Mouse (Mus musculus): ENCODE data around the gene Iars2.
"Not testable (repeated sequence)": the region's sequence is repeated elsewhere in the genome, so short reads cannot be mapped to it uniquely, and the experiment has no call there.

The Iars2 gene

DNA sequence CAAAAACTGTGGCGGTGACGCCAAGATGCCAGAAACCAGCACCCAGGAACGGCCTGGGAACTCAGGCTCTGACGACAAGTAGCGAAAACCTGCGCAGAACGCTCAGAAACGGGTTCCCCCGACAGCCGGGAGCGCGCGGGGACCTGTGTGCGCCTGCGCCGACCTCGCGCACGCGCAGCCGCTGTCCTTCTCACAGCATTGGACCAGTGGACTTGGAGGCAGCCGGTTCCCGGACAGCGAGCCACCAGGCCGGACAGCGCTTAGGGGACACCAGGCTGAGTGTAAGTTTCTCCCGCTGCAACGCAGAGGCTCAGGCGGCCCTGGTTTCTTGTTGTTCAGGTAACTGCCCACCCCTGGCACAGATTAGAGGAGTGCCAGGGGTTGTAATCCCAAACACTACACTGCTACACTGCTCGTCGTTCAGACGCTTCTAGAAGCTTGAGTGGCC is 2.8 kb upstream of the Iars2 start, which contains the start of gene Bpnt1:
Gene Bpnt1, plus strand, starts transcription at position 167 of the 448 bp plus-strand sequence.
- peak; percentile 87 for DNase-seq (ENCODE audit: low spot score)

DNA sequence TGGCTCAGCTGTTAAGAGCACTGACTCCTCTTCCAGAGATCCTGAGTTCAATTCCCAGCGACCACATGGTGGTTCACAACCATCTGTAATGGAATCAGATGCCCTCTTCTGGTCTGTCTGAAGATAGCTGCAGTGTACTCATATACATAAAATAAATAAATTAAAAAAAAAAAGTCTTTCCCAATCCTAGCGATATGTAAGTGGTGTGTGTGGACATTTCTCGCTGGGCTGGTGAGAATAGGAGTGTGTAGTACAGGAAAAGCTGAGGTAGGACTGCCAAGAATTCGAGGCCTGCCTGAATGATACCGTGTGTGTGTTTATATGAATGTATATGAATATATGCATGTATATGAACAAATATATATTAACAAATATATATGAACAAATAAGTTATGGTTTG is 2.2 kb upstream of the Iars2 start:
- DNase-seq (ENCODE audit: low spot score), result no peak

DNA sequence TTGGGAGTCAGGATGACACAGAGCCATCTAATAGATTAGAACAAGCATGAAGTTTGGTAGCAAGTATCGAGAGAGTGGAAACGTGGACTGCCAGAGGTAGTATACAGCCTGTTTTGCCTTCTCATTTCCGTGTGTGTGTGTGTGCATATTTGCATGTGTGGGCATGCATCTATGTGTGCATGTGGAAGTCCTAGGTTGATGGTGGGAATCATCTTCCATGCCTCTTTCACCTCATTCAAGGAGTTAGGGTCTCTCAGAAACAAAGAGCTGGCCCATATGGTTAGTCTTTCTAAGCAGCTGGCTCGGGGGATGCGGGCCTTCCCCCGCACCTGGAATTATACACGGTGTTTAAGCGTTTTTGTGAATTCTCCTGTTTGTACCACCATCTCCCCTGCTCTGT is 655 bp upstream of the Iars2 start:
- DNase-seq (ENCODE audit: low spot score), result no peak

DNA sequence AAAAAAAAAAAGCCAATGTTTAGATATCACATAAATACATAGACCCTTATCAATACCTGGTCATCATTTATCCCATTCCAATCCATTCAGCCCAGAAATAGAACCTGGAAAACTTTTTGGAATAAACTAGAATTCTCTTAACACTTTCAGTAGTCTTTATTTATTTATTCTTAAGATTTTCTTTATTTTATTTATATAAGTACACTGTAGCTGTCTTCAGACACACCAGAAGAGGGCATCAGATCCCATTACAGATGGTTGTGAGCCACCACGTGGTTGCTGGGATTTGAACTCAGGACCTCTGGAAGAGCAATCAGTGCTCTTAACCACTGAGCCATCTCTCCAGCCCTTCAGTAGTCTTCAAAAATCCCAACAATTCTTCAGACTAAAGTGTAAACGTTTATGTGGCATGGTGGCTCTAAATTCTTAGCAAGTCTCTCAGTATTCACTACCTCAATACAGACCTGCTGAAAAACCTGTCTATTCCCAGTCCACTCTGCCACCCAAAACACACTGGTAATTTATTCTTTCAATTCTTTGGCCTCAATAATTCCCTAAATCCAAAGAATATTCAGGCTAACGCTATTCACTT is 1.3 kb downstream of the Iars2 start:
- DNase-seq (ENCODE audit: low spot score), result not testable (repeated sequence)

DNA sequence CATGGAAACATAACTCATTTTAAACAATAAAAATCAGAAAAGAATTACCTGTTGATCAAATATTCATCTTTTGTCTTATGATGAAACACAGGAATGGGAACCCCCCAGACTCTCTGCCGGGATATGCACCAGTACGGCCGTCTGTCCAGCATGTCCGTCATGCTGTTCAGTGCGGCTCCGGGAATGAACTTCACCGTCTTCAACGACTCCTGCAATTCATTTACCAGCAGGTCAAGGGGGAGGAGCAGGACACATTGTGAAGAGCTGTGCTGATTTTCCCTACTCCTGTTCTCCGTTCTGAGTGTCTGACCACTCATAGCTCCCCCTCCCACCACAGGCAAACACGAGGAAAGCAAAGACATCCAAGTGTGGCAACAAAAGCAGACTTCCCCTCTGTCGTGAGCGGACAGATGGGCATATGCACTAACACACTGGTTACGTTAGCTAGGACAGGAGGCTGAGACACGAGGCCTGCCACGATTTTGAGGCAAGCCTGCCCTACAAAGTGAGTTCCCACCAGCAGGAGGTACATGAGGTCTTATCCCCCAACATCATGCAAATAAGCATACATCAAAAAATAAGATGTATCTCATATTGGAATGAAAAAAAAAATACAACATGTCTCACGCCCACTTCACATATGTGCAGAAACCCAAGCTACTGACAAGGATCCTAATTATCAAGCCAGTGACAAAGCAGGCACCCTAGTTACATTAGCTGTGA is 13.2 kb downstream of the Iars2 start:
- no peak for DNase-seq (ENCODE audit: low spot score)

DNA sequence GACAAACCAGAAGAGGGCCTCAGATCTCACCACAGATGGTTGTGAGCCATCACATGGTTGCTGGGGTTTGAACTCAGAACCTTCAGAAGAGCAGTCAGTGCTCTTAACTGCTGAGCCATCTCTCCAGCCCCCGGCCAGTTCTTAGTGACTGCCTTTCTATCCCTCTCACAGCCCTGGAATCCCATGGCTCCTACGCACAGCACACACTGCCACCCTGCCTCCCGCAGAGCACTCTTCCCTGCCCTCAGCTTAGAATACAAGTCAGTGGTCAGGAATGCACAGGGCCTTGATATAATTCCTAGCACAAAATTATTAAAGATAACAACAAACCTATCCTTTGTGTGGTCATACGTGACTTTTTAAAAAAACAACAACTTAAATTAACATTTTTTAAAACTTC is 14.7 kb downstream of the Iars2 start:
- no peak for DNase-seq (ENCODE audit: low spot score)

DNA sequence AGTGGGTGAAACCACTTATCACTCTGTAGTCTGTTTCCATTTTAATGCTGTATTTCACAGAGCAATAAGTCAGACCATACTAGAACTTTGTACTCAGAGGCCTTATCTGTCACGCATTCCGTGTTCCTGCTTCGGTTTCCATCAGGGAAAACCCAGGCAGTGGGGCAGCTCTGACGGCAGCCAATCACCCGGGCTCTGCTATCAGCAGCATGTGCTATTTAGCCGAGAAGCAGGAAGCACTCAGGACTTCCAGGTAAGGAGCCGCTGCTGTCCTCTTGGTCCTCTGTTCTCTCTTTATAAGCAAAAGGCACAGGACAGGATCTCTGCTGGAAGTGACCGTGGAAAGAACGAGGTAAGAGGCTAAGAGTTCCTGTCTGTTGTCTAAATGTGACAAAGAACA is 17.2 kb downstream of the Iars2 start:
- no peak for DNase-seq (ENCODE audit: low spot score)

DNA sequence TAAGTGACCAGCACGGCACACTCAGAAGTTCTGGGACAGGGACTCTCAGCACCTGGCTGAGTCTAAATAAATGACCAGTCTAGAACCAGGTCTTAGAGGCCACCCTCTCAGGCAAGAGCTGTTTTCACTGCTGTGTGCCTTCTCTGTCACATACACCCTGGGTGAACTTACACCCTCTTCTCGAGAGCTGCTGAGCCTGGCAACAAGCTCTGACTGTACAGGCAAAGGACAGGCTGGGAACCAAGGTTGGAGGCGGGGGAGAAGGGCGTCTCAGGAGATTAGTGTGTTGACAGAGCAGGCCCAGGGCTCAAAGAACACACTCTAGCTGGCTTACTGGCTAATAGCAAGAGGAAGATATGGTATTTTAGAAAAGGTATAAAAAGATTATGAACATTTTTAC is 20.3 kb downstream of the Iars2 start:
- DNase-seq (ENCODE audit: low spot score), result no peak

DNA sequence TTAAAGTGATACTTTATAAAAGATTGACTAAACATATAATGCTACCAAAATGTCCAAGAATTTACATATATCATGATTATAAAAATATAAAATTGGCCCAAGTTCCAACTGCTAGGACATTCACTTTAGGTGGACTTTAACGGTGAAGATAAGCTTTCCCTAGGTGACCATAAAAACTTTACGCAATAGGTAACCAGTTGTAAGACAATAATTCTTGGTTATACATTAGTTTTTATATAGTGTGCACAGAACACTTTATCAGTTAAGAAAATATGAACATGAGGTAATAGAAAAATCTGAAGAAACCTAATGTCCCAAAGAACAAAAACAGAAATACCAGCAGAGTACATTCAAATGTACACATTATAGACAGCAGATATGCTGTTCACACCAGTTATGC is 20.9 kb downstream of the Iars2 start:
- no peak for DNase-seq (ENCODE audit: low spot score)

DNA sequence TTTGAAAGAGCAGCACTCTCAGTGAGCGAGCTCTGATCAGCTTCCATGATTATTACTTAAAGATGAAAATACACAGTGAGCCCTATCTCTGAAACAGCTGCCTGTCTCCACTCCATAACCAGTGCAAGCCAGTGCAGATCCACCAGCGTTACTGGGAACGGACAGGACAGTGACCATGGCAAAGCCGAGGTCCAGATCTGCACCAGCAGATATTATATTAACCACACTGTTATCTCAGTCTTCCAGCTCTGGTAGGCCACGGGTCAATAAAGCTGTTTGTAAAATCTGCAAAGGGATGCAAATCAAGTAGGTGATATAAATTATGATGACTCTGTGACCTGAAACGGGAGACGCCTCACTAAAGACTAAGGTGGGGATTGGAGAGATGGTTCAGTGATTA is 21.6 kb downstream of the Iars2 start:
- DNase-seq (ENCODE audit: low spot score), result no peak

DNA sequence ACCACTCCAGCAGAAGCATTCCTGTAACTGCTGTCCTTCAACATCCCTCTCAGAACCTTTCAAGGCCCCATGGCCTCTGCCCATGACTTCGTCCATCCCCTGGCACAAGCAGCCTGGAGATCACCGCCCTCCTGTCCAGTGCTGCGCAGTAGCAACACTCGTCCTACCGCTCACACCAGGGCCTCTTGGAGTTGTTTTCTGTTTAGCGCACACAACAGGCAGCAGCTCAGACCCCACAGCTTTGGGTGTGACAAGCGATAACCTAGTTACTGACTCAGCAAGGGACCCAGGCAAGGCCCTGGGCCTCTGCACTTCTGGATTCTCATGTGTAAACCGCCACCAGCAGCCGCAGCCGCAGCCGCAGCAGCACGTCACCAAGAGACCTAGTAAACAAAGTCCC is 22.4 kb downstream of the Iars2 start:
- no peak for DNase-seq (ENCODE audit: low spot score)

DNA sequence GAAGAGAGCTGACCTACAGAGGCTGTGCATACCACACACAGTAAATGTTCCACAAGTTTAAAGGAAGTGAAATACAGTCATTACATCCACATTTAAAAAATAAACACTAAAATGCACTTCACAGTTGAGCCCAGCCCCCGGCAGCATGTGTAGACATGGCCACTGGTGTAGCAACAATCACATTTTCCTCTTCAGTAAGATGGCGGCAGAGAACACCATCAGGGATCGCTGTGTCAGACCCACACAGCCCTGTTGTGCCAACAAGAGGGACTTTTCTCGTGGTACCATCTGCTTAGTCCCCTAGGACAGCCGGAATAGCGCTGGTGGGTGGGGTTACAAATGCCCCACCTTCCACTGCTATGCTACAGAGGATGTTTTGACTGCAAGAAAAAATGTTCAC is 26.4 kb downstream of the Iars2 start:
- no peak for DNase-seq (ENCODE audit: low spot score)

DNA sequence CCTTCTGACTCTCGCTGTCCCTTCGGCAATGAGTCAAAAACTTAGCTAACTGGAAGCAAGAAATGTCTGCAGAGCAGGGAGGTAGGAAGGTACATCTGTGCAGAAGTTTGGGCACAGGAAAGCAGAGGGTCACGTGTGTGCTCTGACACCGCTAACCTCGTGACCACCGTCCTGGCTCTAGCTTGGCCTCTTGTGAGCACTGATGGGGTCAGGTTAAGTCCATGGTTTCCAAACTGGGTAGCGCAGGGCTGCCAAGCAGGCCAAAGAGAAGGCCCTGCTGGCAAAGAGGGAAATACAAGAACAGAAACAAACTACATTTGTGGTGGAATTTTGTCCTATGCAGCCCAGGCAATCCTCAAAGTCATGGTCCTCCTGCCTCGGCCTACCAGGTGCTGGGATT is 30.7 kb downstream of the Iars2 start:
- no peak for DNase-seq (ENCODE audit: low spot score)

DNA sequence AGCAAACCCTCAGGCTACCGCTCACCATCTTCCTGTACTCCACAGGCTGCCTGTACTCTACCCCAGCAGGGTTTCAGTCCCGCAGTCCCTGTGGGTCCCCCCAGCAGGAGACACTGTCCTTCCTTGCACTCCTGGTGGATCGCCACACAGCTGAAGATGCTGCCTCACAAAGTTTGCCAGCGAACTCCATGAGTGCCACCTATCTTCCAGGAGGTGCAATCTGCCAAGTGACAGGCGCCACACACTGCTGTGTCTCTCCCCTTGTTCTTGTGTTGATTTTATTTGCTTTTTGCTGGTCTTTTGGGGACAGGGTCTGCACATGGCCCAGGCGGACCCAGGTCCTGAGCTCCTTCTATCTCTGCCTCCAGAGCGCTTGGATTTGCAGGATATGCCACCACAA is 32.3 kb downstream of the Iars2 start:
- no peak for DNase-seq (ENCODE audit: low spot score)

DNA sequence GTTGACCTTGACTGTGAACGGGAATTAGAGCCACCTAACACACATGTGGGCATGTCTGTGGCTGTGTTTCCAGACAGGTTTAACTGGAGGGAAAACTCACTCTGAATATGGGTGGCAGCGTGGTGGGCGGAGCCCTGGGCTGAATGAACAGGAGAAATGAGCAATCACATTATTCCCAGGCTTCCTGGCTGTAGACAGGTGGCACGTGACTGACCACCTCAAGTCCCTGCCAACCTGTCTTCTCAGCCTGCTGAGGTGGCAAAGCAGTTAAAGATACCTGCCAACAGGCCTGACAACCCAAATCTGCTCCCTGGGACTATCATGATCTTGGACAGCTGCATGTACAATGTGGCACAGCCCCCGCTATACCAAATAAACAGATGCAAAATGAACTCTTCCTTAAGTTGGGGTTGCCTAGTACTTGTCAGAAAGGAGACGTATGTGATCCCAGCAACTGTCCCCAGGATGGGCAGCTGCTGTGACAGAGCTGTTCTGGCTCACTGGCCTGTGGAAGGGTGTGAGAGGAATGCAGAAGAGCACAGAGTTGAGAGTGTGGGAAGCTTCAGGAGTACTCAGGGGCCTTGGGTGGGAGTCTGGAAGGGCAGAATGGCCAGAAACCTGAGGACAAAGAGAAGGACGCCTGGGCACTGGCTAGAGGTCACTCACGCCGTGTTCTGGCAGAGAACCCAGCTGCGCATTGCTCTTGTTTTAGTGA is 36.4 kb downstream of the Iars2 start:
- no peak for DNase-seq (ENCODE audit: low spot score)

DNA sequence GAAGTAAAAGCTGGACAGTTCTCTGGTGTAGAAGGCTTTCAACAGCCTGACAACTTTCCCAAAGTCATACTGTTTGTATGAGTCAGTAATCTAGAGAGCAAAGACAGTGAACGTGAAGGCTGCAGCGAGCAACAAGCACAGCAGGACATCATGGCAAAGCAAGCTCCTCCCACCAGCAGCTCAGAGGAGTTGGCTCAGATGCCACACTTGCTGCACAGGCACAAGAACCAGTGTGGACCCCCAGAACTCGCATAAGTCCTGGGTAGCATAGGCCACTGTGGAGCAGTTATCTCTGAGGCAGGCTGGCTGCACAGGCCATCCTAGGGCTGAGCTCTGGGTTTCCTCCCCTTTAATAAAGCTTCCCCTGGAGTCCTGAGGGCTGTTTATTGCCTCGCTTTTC is 37.9 kb downstream of the Iars2 start:
- DNase-seq (ENCODE audit: low spot score), result no peak

DNA sequence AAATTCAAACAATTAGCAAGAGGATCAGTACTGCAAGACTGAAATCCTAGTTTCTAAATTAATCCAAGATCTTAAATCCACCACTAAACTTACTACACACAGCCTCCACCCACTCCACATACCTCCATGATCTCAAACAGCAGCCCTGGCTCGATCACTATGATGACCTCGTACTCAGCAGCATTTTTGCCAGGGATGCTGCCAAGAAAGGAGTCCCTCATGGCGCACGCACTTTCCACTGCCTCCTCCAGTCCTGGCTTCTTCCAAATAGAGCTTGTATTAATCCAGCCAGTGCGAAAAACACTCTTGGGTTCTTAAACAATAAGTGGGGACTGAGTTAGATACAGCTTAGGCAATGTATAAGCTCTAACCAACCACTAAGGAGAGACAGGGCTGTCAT is 40.0 kb downstream of the Iars2 start:
- peak; percentile 22 for DNase-seq (ENCODE audit: low spot score)

DNA sequence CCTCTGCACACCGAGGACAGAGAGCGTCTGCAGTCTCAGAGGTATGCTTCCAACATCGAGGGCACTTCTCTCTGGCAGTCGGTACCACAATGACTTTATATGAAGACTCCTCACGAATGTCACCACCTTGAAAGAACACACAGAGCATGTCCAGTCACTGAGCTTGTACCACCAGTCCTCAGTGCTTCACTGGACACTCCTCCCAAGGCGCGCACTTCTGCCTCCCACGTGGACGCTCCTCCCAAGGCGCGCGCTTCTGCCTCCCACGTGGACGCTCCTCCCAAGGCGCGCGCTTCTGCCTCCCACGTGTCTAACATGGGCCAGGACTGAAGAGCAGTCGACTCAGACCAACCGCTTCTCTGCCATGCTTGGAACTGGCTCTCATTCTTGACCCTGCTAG is 42.1 kb downstream of the Iars2 start:
- no peak for DNase-seq (ENCODE audit: low spot score)

DNA sequence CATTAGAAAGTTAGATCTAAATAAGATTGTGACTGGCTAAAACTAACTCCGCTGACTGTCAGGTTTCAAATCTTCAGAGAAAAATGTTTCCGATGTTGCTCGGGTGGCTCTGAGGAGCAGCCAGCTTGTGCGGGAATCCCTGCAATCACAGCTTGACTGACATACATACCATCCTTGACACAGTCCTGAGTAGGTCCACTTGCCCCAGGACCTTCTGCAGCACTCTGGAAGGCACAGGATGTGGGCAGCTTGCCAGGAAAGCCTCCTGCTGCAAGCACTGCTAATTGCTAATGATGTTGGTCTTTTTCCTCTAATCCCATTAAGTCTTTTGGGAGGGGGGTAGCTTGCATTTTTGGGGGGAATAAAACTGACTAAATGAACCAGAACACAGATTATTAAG is 44.0 kb downstream of the Iars2 start:
- DNase-seq (ENCODE audit: low spot score), result peak; percentile 43

DNA sequence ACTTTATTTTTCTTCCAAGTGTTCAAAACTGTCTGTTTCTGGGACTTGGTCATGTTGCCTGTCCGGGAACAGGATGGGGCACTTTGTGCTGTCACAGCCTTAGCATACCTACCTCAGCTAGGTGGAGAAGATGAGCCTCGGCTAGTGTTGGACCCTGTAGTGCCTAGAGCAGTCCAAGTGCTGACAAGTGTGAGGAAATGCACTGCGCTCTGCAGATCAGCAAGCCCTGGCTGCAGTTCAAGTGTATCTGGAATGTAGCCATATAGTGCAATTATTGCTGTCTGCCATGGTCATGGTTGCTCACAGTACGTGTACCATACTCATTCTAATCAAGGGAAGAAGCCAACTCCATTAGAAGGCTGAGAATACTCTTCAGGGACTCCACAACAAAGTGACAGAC is 44.5 kb downstream of the Iars2 start:
- DNase-seq (ENCODE audit: low spot score), result peak; percentile 41

DNA sequence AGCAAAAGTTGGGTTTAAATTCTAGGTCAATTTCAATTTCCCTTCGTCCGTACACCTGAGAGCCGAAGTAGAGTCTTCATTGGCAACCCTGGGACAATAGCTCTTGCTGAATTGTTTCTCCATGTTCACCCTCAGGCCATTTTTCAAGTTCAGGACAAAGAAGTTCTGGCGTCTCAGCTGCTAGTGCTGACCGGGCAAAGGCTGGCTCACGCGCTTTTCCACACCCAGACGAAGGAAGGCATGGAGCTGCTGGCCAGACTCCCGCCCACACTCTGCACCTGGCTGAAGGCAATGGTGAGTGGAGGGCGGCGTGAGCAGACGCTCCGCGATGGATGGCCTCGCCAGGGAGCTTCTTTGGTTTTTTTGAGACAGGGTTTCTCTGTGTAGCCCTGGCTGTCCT is 45.9 kb downstream of the Iars2 start:
- no peak for DNase-seq (ENCODE audit: low spot score)

DNA sequence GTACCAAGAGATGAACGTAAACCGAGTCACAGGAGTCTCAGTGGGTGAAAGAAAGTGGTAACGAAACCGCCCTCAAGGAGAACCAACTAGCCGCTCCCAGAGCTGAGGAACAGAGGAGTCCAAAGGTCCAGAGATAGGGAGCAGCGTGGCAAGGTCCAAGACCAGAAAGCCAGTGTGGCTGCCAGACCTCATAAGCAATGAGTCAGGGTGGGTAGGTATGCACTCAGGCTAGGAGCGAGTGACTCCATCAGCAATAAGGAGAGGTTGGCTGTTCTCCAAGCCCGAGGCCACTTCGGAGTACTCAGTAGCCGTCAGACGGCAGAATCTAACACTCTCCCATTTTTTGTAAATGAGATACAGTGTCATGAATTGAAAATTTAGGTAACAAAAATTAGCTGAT is 46.4 kb downstream of the Iars2 start:
- DNase-seq (ENCODE audit: low spot score), result no peak

DNA sequence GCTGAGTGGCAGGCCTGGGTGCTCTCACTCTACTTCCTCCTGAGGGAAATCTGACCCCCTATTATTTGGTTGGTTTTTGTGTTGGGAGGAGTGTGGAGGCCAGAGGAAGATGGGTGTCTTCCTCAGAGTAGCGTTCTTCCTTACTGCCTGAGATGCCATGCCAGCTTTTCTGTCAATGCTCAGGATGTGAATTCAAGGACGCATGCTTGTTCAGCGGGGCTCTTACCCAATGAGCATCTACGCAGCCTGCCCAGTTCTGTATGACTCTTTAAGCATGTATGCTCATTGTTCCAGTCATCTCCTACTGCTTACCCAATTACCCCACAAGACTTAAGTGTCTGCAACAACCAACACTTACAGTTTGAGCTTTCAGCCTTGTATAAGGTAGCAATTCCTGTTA is 48.6 kb downstream of the Iars2 start:
- no peak for DNase-seq (ENCODE audit: low spot score)
